9 mouse cellular contexts compared by ENCODE assay signal in genomic region chr11:97802194-97802470, GRCm38 (mm10). TPM values are rescaled to one million over a fixed set of nuclear protein-coding genes. Genes with fewer than 3 reads are reported as not detected.
A peak's percentile ranks its signal among the peaks of the same experiment; 100 is the strongest.
DNase-seq lines count a peak whose midpoint lies in the region; ATAC-seq and TF ChIP-seq lines count a peak whose summit lies in the region.
"Had no signal": no experiment of that assay in that cellular context is flagged by ENCODE, and none has a peak within 500 bp of the region (broad histone marks: within the 10 kb centered on the region; RNA-seq: fewer than 3 reads in every experiment).

No protein-coding gene starts in this region.

- H3K27ac ChIP-seq in kidney, adult 2 months (ENCODE audit: insufficient read depth, low read depth, low read length): peak overlapping the region; percentile 87
- H3K27ac ChIP-seq in embryonic facial prominence, embryonic 13.5 days: peak overlapping the region; percentile 98
- H3K27ac ChIP-seq in intestine, embryonic 15.5 days: peak overlapping the region; percentile 99
- H3K27ac ChIP-seq in midbrain, embryonic 16.5 days (ENCODE audit: low read length): no peak overlapping the region

- H3K36me3 ChIP-seq in kidney, adult 2 months (ENCODE audit: control insufficient read depth, insufficient read depth, low read length): no peaks in the 10 kb centered on the region
- H3K36me3 ChIP-seq in embryonic facial prominence, embryonic 13.5 days: peaks cover 10% of the 10 kb centered on the region
- H3K36me3 ChIP-seq in intestine, embryonic 15.5 days: no peaks in the 10 kb centered on the region
- no peaks in the 10 kb centered on the region for H3K36me3 ChIP-seq in midbrain, embryonic 16.5 days (ENCODE audit: control insufficient read depth, insufficient read depth, low read length)

- WGBS in kidney, adult 2 months: 18% methylated on average over 1 of the region's 1 CpGs
- 42% methylated on average over 1 of the region's 1 CpGs for WGBS in embryonic facial prominence, embryonic 13.5 days
- 17% methylated on average over 1 of the region's 1 CpGs for WGBS in intestine, embryonic 15.5 days
- 60% methylated on average over 1 of the region's 1 CpGs for WGBS in midbrain, embryonic 16.5 days

- TF ChIP-seq POLR2A in kidney, adult 2 months (IDR thresholded peaks at IDR 0.05; ENCODE audit: low read depth, low read length): no peak

- H3K27me3 ChIP-seq in kidney, adult 2 months (replicated peaks; ENCODE audit: control insufficient read depth, insufficient read depth, low read length): no peaks in the 10 kb centered on the region
- H3K27me3 ChIP-seq in embryonic facial prominence, embryonic 13.5 days: no peaks in the 10 kb centered on the region
- no peaks in the 10 kb centered on the region for H3K27me3 ChIP-seq in intestine, embryonic 15.5 days (replicated peaks)
- no peaks in the 10 kb centered on the region for H3K27me3 ChIP-seq in midbrain, embryonic 16.5 days (ENCODE audit: control insufficient read depth, insufficient read depth, low read depth, low read length)

- no peak overlapping the region for H3K4me3 ChIP-seq in kidney, adult 2 months (ENCODE audit: insufficient read depth, low read depth, low read length)
- peak overlapping the region; percentile 96 for H3K4me3 ChIP-seq in embryonic facial prominence, embryonic 13.5 days
- peak overlapping the region; percentile 94 for H3K4me3 ChIP-seq in intestine, embryonic 15.5 days (replicated peaks)
- peak overlapping the region; percentile 92 for H3K4me3 ChIP-seq in midbrain, embryonic 16.5 days (ENCODE audit: low read depth, low read length)

- no peak for ATAC-seq in embryonic facial prominence, embryonic 13.5 days (ENCODE audit: insufficient number of reproducible peaks, insufficient read depth, low FRiP score, low TSS enrichment, low read depth)
- no peak for ATAC-seq in intestine, embryonic 15.5 days
- ATAC-seq in midbrain, embryonic 16.5 days: no peak

- H3K9me3 ChIP-seq in embryonic facial prominence, embryonic 13.5 days: no peaks in the 10 kb centered on the region
- H3K9me3 ChIP-seq in intestine, embryonic 15.5 days: no peaks in the 10 kb centered on the region
- no peaks in the 10 kb centered on the region for H3K9me3 ChIP-seq in midbrain, embryonic 16.5 days (replicated peaks; ENCODE audit: control insufficient read depth, low read length, poor library complexity, severe bottlenecking)
- H3K9me3 ChIP-seq: G1E had no signal

- H3K4me1 ChIP-seq in kidney, adult 2 months (ENCODE audit: control insufficient read depth, insufficient read depth, low read length): peaks cover 38% of the 10 kb centered on the region
- H3K4me1 ChIP-seq in embryonic facial prominence, embryonic 13.5 days: peaks cover 59% of the 10 kb centered on the region
- H3K4me1 ChIP-seq in intestine, embryonic 15.5 days (replicated peaks): peaks cover 58% of the 10 kb centered on the region
- peaks cover 50% of the 10 kb centered on the region for H3K4me1 ChIP-seq in midbrain, embryonic 16.5 days (ENCODE audit: control insufficient read depth, insufficient read depth, low read length)

- DNase-seq in kidney, adult 2 months: no peak
- DNase-seq in kidney, postnatal 4 days: no peak
- no peak for DNase-seq in left cerebral cortex, postnatal 10 days (ENCODE audit: extremely low spot score in 1 of 2, low spot score in 2 of 2)
- no peak for DNase-seq in left cerebral cortex, adult 18-20 months (ENCODE audit: low spot score in 2 of 2)
- DNase-seq in gastrocnemius, postnatal 4 days (ENCODE audit: low spot score in 2 of 2): no peak

- peak overlapping the region; percentile 83 for H3K4me2 ChIP-seq in embryonic facial prominence, embryonic 13.5 days
- H3K4me2 ChIP-seq in intestine, embryonic 15.5 days (replicated peaks): peak overlapping the region; percentile 83
- peak overlapping the region; percentile 76 for H3K4me2 ChIP-seq in midbrain, embryonic 16.5 days (ENCODE audit: low read length)

- intact Hi-C loops in left cerebral cortex, postnatal 10 days (cut with DNase I): no loop called here

- peak overlapping the region; percentile 93 for H3K9ac ChIP-seq in embryonic facial prominence, embryonic 13.5 days
- peak overlapping the region; percentile 94; the same call in 1 of the 2 replicates for H3K9ac ChIP-seq in intestine, embryonic 15.5 days
- H3K9ac ChIP-seq in midbrain, embryonic 16.5 days (ENCODE audit: low read depth, low read length): peak overlapping the region; percentile 98; the same call in 1 of the 2 replicates

- TF ChIP-seq CTCF in kidney, adult 2 months (conservative IDR thresholded peaks at IDR 0.05; ENCODE audit: insufficient read depth, insufficient read length, low read depth, low read length): no peak

RNA-seq across cellular contexts. Expression of gene Lasp1, which starts 3.3 kb away (rescaled TPM):
- polyA plus RNA-seq in kidney, adult 2 months (2012; rRNA removed): 106 and 110 TPM in 2 replicates
- 122 and 131 TPM in 2 replicates for polyA plus RNA-seq in embryonic facial prominence, embryonic 13.5 days (2015; fragmentation: Nextera tagmentation; extraction: Ambion mirVana)
- 123 and 126 TPM in 2 replicates for polyA plus RNA-seq in intestine, embryonic 15.5 days (2015; fragmentation: Nextera tagmentation; extraction: Ambion mirVana)
- 194 and 202 TPM in 2 replicates for polyA plus RNA-seq in midbrain, embryonic 16.5 days (2015; fragmentation: Nextera tagmentation; extraction: Ambion mirVana)
- 100 to 1,000 TPM; 190 to 203 TPM for total RNA-seq in left cerebral cortex, postnatal 10 days (2021)
- total RNA-seq in left cerebral cortex, adult 18-20 months (2021): 100 to 1,000 TPM; 165 to 168 TPM
- 10 to 100 TPM; 82.0 to 99.0 TPM for total RNA-seq in gastrocnemius, postnatal 4 days (2021)

RNA-seq across cellular contexts. Expression of gene Rpl23, which starts 19.9 kb away (rescaled TPM):
- 118 and 181 TPM in 2 replicates for polyA plus RNA-seq in kidney, adult 2 months (2012; rRNA removed)
- 596 and 632 TPM in 2 replicates for polyA plus RNA-seq in embryonic facial prominence, embryonic 13.5 days (2015; fragmentation: Nextera tagmentation; extraction: Ambion mirVana)
- 530 and 606 TPM in 2 replicates for polyA plus RNA-seq in intestine, embryonic 15.5 days (2015; fragmentation: Nextera tagmentation; extraction: Ambion mirVana)
- polyA plus RNA-seq in midbrain, embryonic 16.5 days (2015; fragmentation: Nextera tagmentation; extraction: Ambion mirVana): 267 and 286 TPM in 2 replicates
- total RNA-seq in left cerebral cortex, postnatal 10 days (2021): 100 to 1,000 TPM; 423 to 456 TPM
- total RNA-seq in left cerebral cortex, adult 18-20 months (2021): 100 to 1,000 TPM; 351 to 356 TPM
- 100 to 1,000 TPM; 976 to 983 TPM for total RNA-seq in gastrocnemius, postnatal 4 days (2021)

RNA-seq across cellular contexts. Expression of gene 1700001P01Rik, which starts 26.4 kb away (rescaled TPM):
- polyA plus RNA-seq in kidney, adult 2 months (2012; rRNA removed): not detected in 2 replicates
- polyA plus RNA-seq in embryonic facial prominence, embryonic 13.5 days (2015; fragmentation: Nextera tagmentation; extraction: Ambion mirVana): 0.62 and 0.84 TPM in 2 replicates
- polyA plus RNA-seq in intestine, embryonic 15.5 days (2015; fragmentation: Nextera tagmentation; extraction: Ambion mirVana): 0.24 TPM in 1 of 2 replicates, not detected in the other
- 0.74 TPM in 1 of 2 replicates, not detected in the other for polyA plus RNA-seq in midbrain, embryonic 16.5 days (2015; fragmentation: Nextera tagmentation; extraction: Ambion mirVana)
- total RNA-seq in left cerebral cortex, postnatal 10 days (2021): under 1 TPM; 0.60 to 0.63 TPM
- 1 to 10 TPM in 1 of 2 experiments, under 1 TPM in 1; 0.98 to 1.1 TPM for total RNA-seq in left cerebral cortex, adult 18-20 months (2021)
- total RNA-seq in gastrocnemius, postnatal 4 days (2021): not detected

RNA-seq across cellular contexts. Expression of gene Cwc25, which starts 35.8 kb away (rescaled TPM):
- polyA plus RNA-seq in kidney, adult 2 months (2012; rRNA removed): 7.1 and 8.5 TPM in 2 replicates
- 22.5 and 23.3 TPM in 2 replicates for polyA plus RNA-seq in embryonic facial prominence, embryonic 13.5 days (2015; fragmentation: Nextera tagmentation; extraction: Ambion mirVana)
- polyA plus RNA-seq in intestine, embryonic 15.5 days (2015; fragmentation: Nextera tagmentation; extraction: Ambion mirVana): 13.3 and 13.4 TPM in 2 replicates
- 15.9 and 17.2 TPM in 2 replicates for polyA plus RNA-seq in midbrain, embryonic 16.5 days (2015; fragmentation: Nextera tagmentation; extraction: Ambion mirVana)
- total RNA-seq in left cerebral cortex, postnatal 10 days (2021): 10 to 100 TPM; 18.8 to 19.4 TPM
- 10 to 100 TPM; 18.7 to 19.9 TPM for total RNA-seq in left cerebral cortex, adult 18-20 months (2021)
- total RNA-seq in gastrocnemius, postnatal 4 days (2021): 10 to 100 TPM; 13.4 to 13.5 TPM

RNA-seq across cellular contexts. Expression of gene B230217C12Rik, which starts 38.4 kb away (rescaled TPM):
- polyA plus RNA-seq in kidney, adult 2 months (2012; rRNA removed): 2.0 TPM in 2 replicates
- 10.5 and 11.8 TPM in 2 replicates for polyA plus RNA-seq in embryonic facial prominence, embryonic 13.5 days (2015; fragmentation: Nextera tagmentation; extraction: Ambion mirVana)
- 5.2 and 5.3 TPM in 2 replicates for polyA plus RNA-seq in intestine, embryonic 15.5 days (2015; fragmentation: Nextera tagmentation; extraction: Ambion mirVana)
- polyA plus RNA-seq in midbrain, embryonic 16.5 days (2015; fragmentation: Nextera tagmentation; extraction: Ambion mirVana): 36.7 and 43.8 TPM in 2 replicates
- 10 to 100 TPM; 40.0 to 45.1 TPM for total RNA-seq in left cerebral cortex, postnatal 10 days (2021)
- total RNA-seq in left cerebral cortex, adult 18-20 months (2021): 10 to 100 TPM; 73.9 to 75.8 TPM
- 1 to 10 TPM; 1.0 to 2.4 TPM for total RNA-seq in gastrocnemius, postnatal 4 days (2021)
- polyA plus RNA-seq: G1E had no signal
